Mouse (Mus musculus) urinary bladder, postnatal 0 days (tissue): Measurements from ENCODE around the gene C8a. TPM values are rescaled to one million over a fixed set of nuclear protein-coding genes. Genes with fewer than 3 reads are reported as not detected.

ENCODE experiments used
- polyA plus RNA-seq: library from polyadenylated mRNA; unstranded; fragments of >200 nt; fragmentation: Nextera tagmentation; extraction: Ambion mirVana; gene quantifications from 2 replicates; pipeline ENCODE4 v1.2.1, GENCODE M21; 2015

Gene C8a
- not detected in 2 replicates for polyA plus RNA-seq

DNA sequence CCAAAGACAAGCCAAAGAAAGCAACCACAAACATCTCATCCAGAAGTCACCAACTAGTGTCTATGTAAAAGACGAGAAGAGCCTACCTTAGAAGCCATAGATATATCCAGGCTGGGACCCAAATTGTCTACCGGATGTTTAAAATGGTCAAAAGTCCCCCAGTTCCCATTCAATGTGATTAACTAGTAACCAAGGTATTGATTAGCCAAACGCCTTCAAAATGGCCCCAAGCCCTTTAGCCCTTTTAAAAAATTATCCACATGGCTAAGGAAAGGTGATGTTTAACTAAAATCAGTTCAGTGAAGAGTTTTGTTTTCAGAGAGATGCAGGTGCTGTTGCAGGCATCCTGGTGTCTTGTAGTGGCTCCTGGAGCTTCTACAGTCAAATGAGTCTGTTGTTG, at the start of gene C8a:
Gene C8a (minus strand): TSS at position 76 of the 400 bp plus-strand sequence.

DNA sequence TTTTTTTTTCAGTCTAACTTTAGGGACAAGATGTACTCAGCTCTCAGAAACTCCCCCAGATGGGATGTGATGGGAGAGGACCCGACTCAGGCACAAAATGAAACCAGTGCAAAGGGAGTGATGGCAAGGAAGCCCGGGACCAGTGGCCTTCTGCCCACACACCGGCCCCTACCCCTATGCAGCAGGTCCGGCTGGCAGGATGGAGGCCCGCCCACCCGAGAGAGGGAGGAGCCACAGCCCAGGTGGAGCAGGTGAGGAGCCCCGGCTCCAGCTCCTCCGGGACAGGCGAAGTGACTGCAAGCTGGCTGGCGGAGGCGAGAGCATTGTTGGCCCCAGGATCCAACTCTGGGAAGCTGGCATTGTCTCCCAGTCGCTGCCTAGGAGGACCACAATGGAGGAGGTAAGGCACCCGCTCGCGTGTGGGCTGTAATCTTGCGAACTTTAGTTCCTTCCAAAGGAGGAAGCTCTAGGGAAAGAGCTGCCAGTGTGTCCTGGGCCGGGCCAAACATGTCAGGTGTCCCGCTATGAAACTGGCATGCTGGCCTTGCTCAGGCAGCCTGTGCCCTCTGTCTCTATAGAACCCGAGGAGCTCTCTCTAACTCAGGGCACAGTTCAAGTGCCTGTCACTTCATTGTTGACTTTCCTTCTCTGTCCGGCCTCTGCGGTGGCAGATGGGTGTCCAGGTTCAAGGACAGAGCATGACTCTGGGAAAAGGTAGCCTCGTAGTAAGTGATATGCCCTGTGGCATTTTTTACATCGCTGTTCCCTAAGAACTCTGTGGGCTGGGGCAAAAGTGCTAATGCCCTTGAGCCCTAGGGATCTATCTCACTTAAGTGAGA, 37.3 kb upstream of the C8a start, which contains the start of gene Fyb2:
Gene Fyb2 (plus strand): TSS at position 166 of the 839 bp plus-strand sequence.

GRCm38 (mm10) chr4:104857029-104857428, 19.2 kb downstream of the C8a start, which contains the start of gene Gm17662:
Gm17662 (plus strand) TSS chr4:104857329.

GRCm38 (mm10) chr4:104766065-104766464, 110.1 kb downstream of the C8a start, which contains the start of gene C8b:
C8b (plus strand) TSS chr4:104766317.

Other genes with a start within 250 kb of the C8a start
- not detected in 2 replicates for gene C8b, start 110.1 kb downstream of the C8a start, polyA plus RNA-seq
- not detected in 2 replicates for gene Gm17662, start 19.1 kb downstream of the C8a start, polyA plus RNA-seq
- 0.06 and 0.16 TPM in 2 replicates for gene Fyb2, start 37.1 kb upstream of the C8a start, polyA plus RNA-seq
- 20.0 and 33.0 TPM in 2 replicates for gene Prkaa2, start 233.5 kb upstream of the C8a start, polyA plus RNA-seq